Mouse (Mus musculus): Measurements from ENCODE around the gene Nfkbie.

GRCm38 (mm10) chr17:45601877-45602304, 46.4 kb downstream of the Nfkbie start, which contains the start of gene Mymx:
- TF ChIP-seq CTCF (IDR thresholded peaks at IDR 0.05; ENCODE audit: extremely low read depth, insufficient read depth, insufficient read length, insufficient replicate concordance): no peak
- no peak for TF ChIP-seq POLR2A (IDR thresholded peaks at IDR 0.05; ENCODE audit: low read depth, low read length)

Data from spleen, adult 2 months (tissue).